Mouse (Mus musculus) bone marrow, adult 2 months (tissue): ENCODE data around the gene Gm11037.

Source experiments
- CTCF ChIP-seq: fragments of 200-500 bp; IDR thresholded peaks from 2 replicates; pipeline ENCODE4 v1.5.1; 2011; ENCODE audit warnings: low read length, control low read depth; ENCODE audit not compliant: control insufficient read depth, insufficient read depth
- POLR2A ChIP-seq: fragments of 200-500 bp; IDR thresholded peaks from 2 replicates; pipeline ENCODE4 v1.6.1; 2011; ENCODE audit warnings: low read depth, mild to moderate bottlenecking, control low read depth, low read length, borderline replicate concordance; ENCODE audit not compliant: control insufficient read depth

DNA sequence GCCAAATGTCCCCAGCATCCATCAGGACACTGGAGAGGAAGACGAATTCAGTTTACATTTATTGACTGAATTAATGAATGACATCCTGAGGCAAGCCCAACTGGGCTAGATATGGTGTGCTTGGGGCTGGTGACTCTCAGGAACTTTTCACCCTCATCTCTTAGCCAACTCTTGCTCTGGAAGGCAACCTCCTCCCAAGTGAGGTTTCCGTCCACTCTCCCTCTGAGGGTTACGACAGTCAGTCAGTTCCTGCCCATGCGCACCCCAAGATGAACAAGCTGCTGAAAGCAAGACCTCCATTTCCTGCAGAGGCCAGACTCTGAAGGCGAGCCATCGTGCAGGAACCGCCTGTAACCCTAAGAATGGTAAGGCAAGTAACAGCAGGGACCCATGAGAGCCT, 23.7 kb downstream of the Gm11037 start:
- no peak for TF ChIP-seq POLR2A
- TF ChIP-seq CTCF = no peak
